Mouse (Mus musculus) R1 (cell line): Measurements from ENCODE around the gene Farsa.
"Not testable (repeated sequence)": the region's sequence is repeated elsewhere in the genome, so short reads cannot be mapped to it uniquely, and the experiment has no call there.

Experiments used
- DNase-seq: peaks from one replicate; pipeline ENCODE4 v3.0.0-alpha.2; 2018; ENCODE audit warnings: low read depth, low spot score

The Farsa gene

GRCm38 (mm10) chr8:84873016-84873415 lies 16.2 kb downstream of the Farsa start:
- DNase-seq: peak; percentile 52

GRCm38 (mm10) chr8:84874339-84874738 lies 17.6 kb downstream of the Farsa start:
- no peak for DNase-seq

- DNase-seq: no peak
Observed at GRCm38 (mm10) chr8:84877297-84878035, 20.7 kb downstream of the Farsa start.

GRCm38 (mm10) chr8:84878915-84879314 lies 22.1 kb downstream of the Farsa start:
- DNase-seq: no peak

- DNase-seq: no peak
Observed at GRCm38 (mm10) chr8:84884728-84885127, 27.9 kb downstream of the Farsa start.

- DNase-seq: no peak
Observed at GRCm38 (mm10) chr8:84888280-84888679, 31.5 kb downstream of the Farsa start.

- no peak for DNase-seq
Observed at GRCm38 (mm10) chr8:84889141-84889540, 32.4 kb downstream of the Farsa start.

- DNase-seq: no peak
Observed at GRCm38 (mm10) chr8:84892993-84893708, 36.4 kb downstream of the Farsa start.

GRCm38 (mm10) chr8:84893709-84894134 lies 36.9 kb downstream of the Farsa start, which contains the start of gene Gcdh:
Gcdh (minus strand) TSS chr8:84893921.
- peak; percentile 99 for DNase-seq

- no peak for DNase-seq
Observed at GRCm38 (mm10) chr8:84895963-84896362, 39.2 kb downstream of the Farsa start.

- DNase-seq: no peak
Observed at GRCm38 (mm10) chr8:84901071-84901470, 44.3 kb downstream of the Farsa start.

GRCm38 (mm10) chr8:84901752-84902151 lies 45.0 kb downstream of the Farsa start, which contains the start of gene Klf1:
Klf1 (plus strand) TSS chr8:84901928.
- no peak for DNase-seq

GRCm38 (mm10) chr8:84902367-84902919 lies 45.7 kb downstream of the Farsa start:
- no peak for DNase-seq

- peak; percentile 91 for DNase-seq
Observed at GRCm38 (mm10) chr8:84902920-84903661, 46.3 kb downstream of the Farsa start.

GRCm38 (mm10) chr8:84904351-84904750 lies 47.6 kb downstream of the Farsa start:
- peak; percentile 55 for DNase-seq

- no peak for DNase-seq
Observed at GRCm38 (mm10) chr8:84907037-84907436, 50.2 kb downstream of the Farsa start.

- peak; percentile 77 for DNase-seq
Observed at GRCm38 (mm10) chr8:84907493-84907892, 50.7 kb downstream of the Farsa start.

- DNase-seq: not testable (repeated sequence)
Observed at GRCm38 (mm10) chr8:84907979-84908378, 51.2 kb downstream of the Farsa start.

- peak; percentile 99 for DNase-seq
Observed at GRCm38 (mm10) chr8:84908421-84909161, 51.8 kb downstream of the Farsa start, which contains the start of gene Dnase2a. Dnase2a (plus strand) TSS chr8:84908560.

- no peak for DNase-seq
Observed at GRCm38 (mm10) chr8:84909162-84909767, 52.5 kb downstream of the Farsa start.

GRCm38 (mm10) chr8:84909949-84910348 lies 53.2 kb downstream of the Farsa start:
- no peak for DNase-seq
